Comparison of ENCODE assay signal across 9 mouse cellular contexts in genomic region chr2:73659726-73660565, GRCm38 (mm10).
DNase-seq lines count a peak whose midpoint lies in the region; ATAC-seq lines count a peak whose summit lies in the region.
"Had no signal": no experiment of that assay in that cellular context is flagged by ENCODE, and none has a peak within 500 bp of the region (broad histone marks: within the 10 kb centered on the region; RNA-seq: fewer than 3 reads in every experiment).

No protein-coding gene starts in this region.

- H3K4me1 ChIP-seq in brown adipose tissue, adult 24 weeks (ENCODE audit: control insufficient read depth, insufficient read depth, insufficient read length, low read length): 0 out of 2 replicates have a peak, but pooled peaks cover 3% of the 10 kb centered on the region
- peaks cover 12% of the 10 kb centered on the region for H3K4me1 ChIP-seq in forebrain, embryonic 14.5 days (ENCODE audit: control insufficient read depth, insufficient read depth, low read length)
- H3K4me1 ChIP-seq in hindbrain, embryonic 13.5 days (replicated peaks): peaks cover 38% of the 10 kb centered on the region

- peak overlapping the region; percentile 34 for H3K4me2 ChIP-seq in forebrain, embryonic 14.5 days (ENCODE audit: low read length)
- peak overlapping the region; percentile 49 for H3K4me2 ChIP-seq in hindbrain, embryonic 13.5 days

- no peaks in the 10 kb centered on the region for H3K9me3 ChIP-seq in forebrain, embryonic 14.5 days (replicated peaks; ENCODE audit: control insufficient read depth, low read length)
- no peaks in the 10 kb centered on the region for H3K9me3 ChIP-seq in hindbrain, embryonic 13.5 days

- no peaks in the 10 kb centered on the region for H3K27me3 ChIP-seq in forebrain, embryonic 14.5 days (replicated peaks; ENCODE audit: control insufficient read depth, insufficient read depth, low read length)
- no peaks in the 10 kb centered on the region for H3K27me3 ChIP-seq in hindbrain, embryonic 13.5 days

- no peak overlapping the region for H3K27ac ChIP-seq in brown adipose tissue, adult 24 weeks (replicated peaks; ENCODE audit: low read depth, low read length)
- H3K27ac ChIP-seq in forebrain, embryonic 14.5 days (ENCODE audit: low read depth, low read length): no peak overlapping the region
- H3K27ac ChIP-seq in hindbrain, embryonic 13.5 days: peak overlapping the region; percentile 52
- H3K27ac ChIP-seq: macrophage had no signal

- H3K9ac ChIP-seq in forebrain, embryonic 14.5 days (ENCODE audit: low read length): 0 out of 2 replicates have a peak overlapping the region, but pooled peaks have one; percentile 14
- peak overlapping the region; percentile 14; the same call in 1 of the 2 replicates for H3K9ac ChIP-seq in hindbrain, embryonic 13.5 days

- peak; percentile 85 for DNase-seq in A20 (ENCODE audit: low read depth, low spot score)
- DNase-seq in forebrain, embryonic 14.5 days (ENCODE audit: low spot score): peak; percentile 62
- DNase-seq in left cerebral cortex, adult 18-20 months (ENCODE audit: low spot score in 2 of 2): peak; percentile 78 to 85
- peak; percentile 80 for DNase-seq in right cerebral cortex, postnatal 25 days
- DNase-seq in urinary bladder, postnatal 25 days (ENCODE audit: low spot score): no peak

- peak; percentile 89 for ATAC-seq in forebrain, embryonic 14.5 days
- ATAC-seq in hindbrain, embryonic 13.5 days (ENCODE audit: low FRiP score): peak; percentile 91
- peak; percentile 82 for ATAC-seq in megakaryocyte, adult 5-6 weeks (ENCODE audit: poor library complexity, severe bottlenecking)

- H3K4me3 ChIP-seq in brown adipose tissue, adult 24 weeks (ENCODE audit: insufficient read depth, low read depth, low read length): peak overlapping the region; percentile 33
- H3K4me3 ChIP-seq in forebrain, embryonic 14.5 days (ENCODE audit: low read depth, low read length): 0 out of 2 replicates have a peak overlapping the region, but pooled peaks have one; percentile 4
- peak overlapping the region; percentile 30 for H3K4me3 ChIP-seq in hindbrain, embryonic 13.5 days

- 46% methylated on average over 18 of the region's 18 CpGs for WGBS in forebrain, embryonic 14.5 days
- 23% methylated on average over 18 of the region's 18 CpGs for WGBS in hindbrain, embryonic 13.5 days

- H3K36me3 ChIP-seq in forebrain, embryonic 14.5 days (ENCODE audit: control insufficient read depth, insufficient read depth, low read length): no peaks in the 10 kb centered on the region
- no peaks in the 10 kb centered on the region for H3K36me3 ChIP-seq in hindbrain, embryonic 13.5 days
